Mouse (Mus musculus) cerebellum, adult 2 months (tissue): Measurements from ENCODE around the gene Catsper2.

ENCODE experiments used
- CTCF ChIP-seq: fragments of 200-500 bp; IDR thresholded peaks from 2 replicates; pipeline ENCODE4 v1.5.1; 2011; ENCODE audit warnings: low read depth, mild to moderate bottlenecking, control low read depth, low read length, moderate library complexity, borderline replicate concordance; ENCODE audit not compliant: insufficient read depth
- POLR2A ChIP-seq: fragments of 200-500 bp; IDR thresholded peaks from 2 replicates; pipeline ENCODE4 v1.6.1; 2011; ENCODE audit warnings: low read length, control low read depth, borderline replicate concordance; ENCODE audit not compliant: insufficient read depth

- no peak for TF ChIP-seq POLR2A
- TF ChIP-seq CTCF = no peak
Measured at GRCm38 (mm10) chr2:121368831-121369230, 44.8 kb downstream of the Catsper2 start.
